Mouse (Mus musculus): ENCODE results near the gene Crlf1. TPM values are rescaled to one million over a fixed set of nuclear protein-coding genes. Genes with fewer than 3 reads are reported as not detected.

Gene Crlf1
- polyA plus RNA-seq (2016; fragmentation: Nextera tagmentation; extraction: Ambion mirVana), result 1.6 and 2.8 TPM in 2 replicates

DNA sequence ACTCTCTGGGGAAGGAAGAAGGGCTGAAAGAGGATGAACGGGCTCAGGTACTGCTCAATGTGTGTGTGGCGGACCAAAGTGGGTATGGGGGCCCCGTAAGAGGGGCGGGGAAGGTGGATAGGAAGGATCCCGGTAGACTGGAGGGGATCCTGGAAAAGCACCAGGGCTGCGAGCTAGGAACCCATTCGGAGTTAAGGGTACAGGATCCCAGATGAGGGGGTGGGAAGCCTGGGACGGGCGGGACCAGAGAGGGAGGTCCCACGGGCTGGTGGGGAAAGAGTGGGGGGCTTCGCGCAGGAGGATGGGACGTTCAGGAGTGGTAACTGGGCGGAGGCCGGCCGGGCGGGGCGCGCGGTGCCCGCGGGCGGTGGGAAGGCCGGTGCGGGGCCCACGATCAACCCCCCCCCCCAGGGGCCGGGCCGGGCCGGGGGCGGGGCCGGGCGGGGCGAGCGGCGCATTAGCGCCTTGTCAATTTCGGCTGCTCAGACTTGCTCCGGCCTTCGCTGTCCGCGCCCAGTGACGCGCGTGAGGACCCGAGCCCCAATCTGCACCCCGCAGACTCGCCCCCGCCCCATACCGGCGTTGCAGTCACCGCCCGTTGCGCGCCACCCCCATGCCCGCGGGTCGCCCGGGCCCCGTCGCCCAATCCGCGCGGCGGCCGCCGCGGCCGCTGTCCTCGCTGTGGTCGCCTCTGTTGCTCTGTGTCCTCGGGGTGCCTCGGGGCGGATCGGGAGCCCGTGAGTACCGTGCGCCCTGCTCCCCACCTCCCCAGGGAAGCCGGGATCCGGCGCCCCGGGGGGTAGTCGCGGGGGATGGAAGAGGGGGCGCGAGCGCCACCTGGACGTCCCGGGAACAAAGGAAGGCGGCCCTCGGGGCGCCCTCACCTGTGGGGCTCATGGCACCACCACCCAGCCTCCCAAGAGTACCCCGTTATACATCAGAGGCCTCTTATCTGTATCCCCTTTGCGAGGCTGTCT is at the start of gene Crlf1:
Gene Crlf1, plus strand, starts transcription at position 495 of the 977 bp plus-strand sequence.
- Histone ChIP-seq H3K36me3 (replicated peaks) (no peaks in the 10 kb centered on the region), H3K9ac (peak within 1 kb of the TSS; percentile 0; the same call in 1 of the 2 replicates), H3K4me2 (peak within 1 kb of the TSS; percentile 56), H3K4me3 (replicated peaks) (peak within 1 kb of the TSS; percentile 39), H3K27ac (no peak within 1 kb of the TSS), H3K9me3 (no peaks in the 10 kb centered on the region), H3K27me3 (peaks cover 100% of the 10 kb centered on the region), H3K4me1 (peaks cover 55% of the 10 kb centered on the region)
- WGBS, result under 1% methylated on average over 61 of the region's 93 CpGs
- ATAC-seq (ENCODE audit: low FRiP score), result 0 out of 2 replicates have a peak, but pooled peaks have one; percentile 12

DNA sequence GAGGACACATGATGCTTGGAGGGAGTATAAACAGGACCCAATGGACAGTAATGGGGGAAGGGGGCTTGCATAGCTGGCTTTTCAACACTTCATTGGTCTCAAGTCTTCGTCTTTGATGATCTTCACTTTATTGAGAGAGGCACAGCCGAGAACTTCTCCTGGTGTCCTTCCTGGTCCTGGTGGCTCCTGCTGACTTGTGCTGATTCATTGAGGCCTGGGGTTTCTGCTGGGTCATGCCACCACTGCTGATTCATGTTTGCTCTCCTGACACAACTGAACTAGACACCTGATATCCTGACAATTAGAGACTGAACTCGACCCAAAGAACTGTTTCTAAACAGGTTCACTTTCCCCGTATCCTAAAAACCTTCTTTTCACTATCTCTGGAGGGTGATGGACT is 49.6 kb upstream of the Crlf1 start:
- Histone ChIP-seq H3K9me3 (no peaks in the 10 kb centered on the region), H3K27me3 (peaks cover 9% of the 10 kb centered on the region; the same call in 1 of the 2 replicates), H3K4me3 (replicated peaks) (no peak overlapping the region), H3K36me3 (replicated peaks) (no peaks in the 10 kb centered on the region), H3K27ac (no peak overlapping the region), H3K4me2 (no peak overlapping the region), H3K9ac (no peak overlapping the region), H3K4me1 (peaks cover 14% of the 10 kb centered on the region)
- no peak for ATAC-seq (ENCODE audit: low FRiP score)
- 83% methylated on average over 4 of the region's 4 CpGs for WGBS

- H3K27ac ChIP-seq, result no peak overlapping the region
- no peak for ATAC-seq (ENCODE audit: low FRiP score)
- H3K9ac ChIP-seq, result no peak overlapping the region
- H3K4me1 ChIP-seq, result no peaks in the 10 kb centered on the region
- peaks cover 13% of the 10 kb centered on the region for H3K36me3 ChIP-seq (replicated peaks)
- H3K9me3 ChIP-seq, result no peaks in the 10 kb centered on the region
- peaks cover 8% of the 10 kb centered on the region; the same call in 1 of the 2 replicates for H3K27me3 ChIP-seq
- no peak overlapping the region for H3K4me3 ChIP-seq (replicated peaks)
- no peak overlapping the region for H3K4me2 ChIP-seq
- 70% methylated on average over 1 of the region's 1 CpGs for WGBS
These were observed 47.0 kb upstream of the Crlf1 start for GRCm38 (mm10) chr8:70445988-70446387.

- H3K9me3 ChIP-seq, result no peaks in the 10 kb centered on the region
- no peak for ATAC-seq (ENCODE audit: low FRiP score)
- H3K27ac ChIP-seq, result no peak overlapping the region
- H3K36me3 ChIP-seq (replicated peaks), result peaks cover 32% of the 10 kb centered on the region
- WGBS, result 79% methylated on average over 19 of the region's 19 CpGs
- peaks cover 11% of the 10 kb centered on the region; the same call in 1 of the 2 replicates for H3K27me3 ChIP-seq
- no peak overlapping the region for H3K9ac ChIP-seq
- H3K4me1 ChIP-seq, result no peaks in the 10 kb centered on the region
- H3K4me2 ChIP-seq, result no peak overlapping the region
- H3K4me3 ChIP-seq (replicated peaks), result no peak overlapping the region
These were observed 45.1 kb upstream of the Crlf1 start for GRCm38 (mm10) chr8:70447639-70448420.

DNA sequence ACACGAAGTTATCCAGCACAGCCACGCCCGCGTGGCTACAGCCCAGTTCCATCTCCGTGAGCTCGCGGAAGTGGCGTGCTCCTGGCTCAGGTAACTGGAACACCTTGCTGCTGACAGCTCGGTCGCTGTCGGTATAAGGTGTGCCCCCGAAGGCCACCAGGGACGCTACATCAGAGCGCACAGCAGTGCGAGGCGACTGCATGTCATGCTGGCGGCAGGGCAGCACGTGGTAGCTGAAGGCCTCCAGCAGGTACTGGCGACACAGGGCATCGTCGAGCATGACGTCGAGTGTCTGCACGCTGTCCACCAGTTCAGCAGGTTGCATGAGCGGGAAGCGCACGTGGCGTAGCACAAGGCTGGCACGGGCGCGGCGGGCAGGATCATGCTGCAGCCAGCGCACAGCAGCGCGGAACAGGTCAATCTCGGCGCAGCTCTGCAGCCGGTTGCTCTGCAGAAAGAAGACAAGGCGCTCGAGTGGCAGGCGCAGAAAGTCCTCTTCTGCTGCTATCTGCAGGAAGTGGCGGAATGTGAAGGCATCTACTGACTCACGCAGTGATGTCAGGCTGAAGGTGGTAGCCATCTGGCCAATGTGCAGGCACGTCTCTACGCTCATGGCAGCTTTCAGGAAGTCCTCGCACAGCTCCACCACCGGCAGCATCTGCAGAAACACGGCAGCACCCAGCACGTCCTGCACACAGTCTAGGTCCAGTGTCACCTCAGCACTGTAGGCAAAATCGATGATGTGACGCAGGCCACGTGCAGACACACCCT is 40.6 kb upstream of the Crlf1 start:
- WGBS, result 69% methylated on average over 52 of the region's 52 CpGs
- peaks cover 11% of the 10 kb centered on the region; the same call in 1 of the 2 replicates for H3K27me3 ChIP-seq
- H3K9ac ChIP-seq, result no peak overlapping the region
- no peaks in the 10 kb centered on the region for H3K9me3 ChIP-seq
- peaks cover 32% of the 10 kb centered on the region for H3K36me3 ChIP-seq (replicated peaks)
- no peak overlapping the region for H3K27ac ChIP-seq
- no peak overlapping the region for H3K4me3 ChIP-seq (replicated peaks)
- no peak overlapping the region for H3K4me2 ChIP-seq
- ATAC-seq (ENCODE audit: low FRiP score), result no peak
- H3K4me1 ChIP-seq, result no peaks in the 10 kb centered on the region

GRCm38 (mm10) chr8:70453852-70454251 is 39.1 kb upstream of the Crlf1 start:
- H3K27ac ChIP-seq, result no peak overlapping the region
- ATAC-seq (ENCODE audit: low FRiP score), result no peak
- 93% methylated on average over 5 of the region's 5 CpGs for WGBS
- H3K27me3 ChIP-seq, result peaks cover 11% of the 10 kb centered on the region; the same call in 1 of the 2 replicates
- no peak overlapping the region for H3K9ac ChIP-seq
- no peak overlapping the region for H3K4me2 ChIP-seq
- no peaks in the 10 kb centered on the region for H3K4me1 ChIP-seq
- peaks cover 32% of the 10 kb centered on the region for H3K36me3 ChIP-seq (replicated peaks)
- H3K9me3 ChIP-seq, result no peaks in the 10 kb centered on the region
- no peak overlapping the region for H3K4me3 ChIP-seq (replicated peaks)

- no peak for ATAC-seq (ENCODE audit: low FRiP score)
- Histone ChIP-seq H3K36me3 (replicated peaks) (peaks cover 8% of the 10 kb centered on the region), H3K27ac (no peak overlapping the region), H3K4me2 (no peak overlapping the region), H3K4me1 (no peaks in the 10 kb centered on the region), H3K9me3 (no peaks in the 10 kb centered on the region), H3K9ac (no peak overlapping the region), H3K4me3 (replicated peaks) (no peak overlapping the region), H3K27me3 (0 out of 2 replicates have a peak, but pooled peaks cover 4% of the 10 kb centered on the region)
- 100% methylated on average over 1 of the region's 1 CpGs for WGBS
These were observed 36.0 kb upstream of the Crlf1 start for GRCm38 (mm10) chr8:70456996-70457395.

GRCm38 (mm10) chr8:70457882-70458281 is 35.1 kb upstream of the Crlf1 start:
- H3K27ac ChIP-seq, result no peak overlapping the region
- H3K4me1 ChIP-seq, result no peaks in the 10 kb centered on the region
- H3K4me3 ChIP-seq (replicated peaks), result no peak overlapping the region
- H3K27me3 ChIP-seq, result no peaks in the 10 kb centered on the region
- H3K36me3 ChIP-seq (replicated peaks), result no peaks in the 10 kb centered on the region
- H3K9me3 ChIP-seq, result no peaks in the 10 kb centered on the region
- WGBS, result 89% methylated on average over 6 of the region's 6 CpGs
- H3K4me2 ChIP-seq, result no peak overlapping the region
- ATAC-seq (ENCODE audit: low FRiP score), result no peak
- H3K9ac ChIP-seq, result no peak overlapping the region

DNA sequence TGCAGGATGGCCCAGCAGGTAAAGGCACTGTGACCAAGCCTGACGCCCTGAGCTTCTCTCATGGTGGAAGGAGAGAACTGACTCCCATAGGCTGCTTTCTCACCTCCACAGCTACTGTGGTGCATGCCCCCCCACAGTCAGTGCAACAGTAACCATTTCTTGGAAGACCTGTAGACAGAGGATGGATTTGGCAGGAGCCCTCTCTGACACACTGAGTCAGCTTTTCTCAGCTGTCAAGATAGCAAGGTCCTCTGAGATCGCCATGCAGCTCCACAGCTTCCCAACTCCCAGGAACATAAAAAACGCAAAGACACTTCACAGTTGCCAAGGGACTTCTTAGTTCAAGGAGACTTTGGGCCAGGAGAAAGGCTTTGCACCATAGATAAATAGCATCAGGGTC is 34.5 kb upstream of the Crlf1 start:
- Histone ChIP-seq H3K27ac (no peak overlapping the region), H3K27me3 (no peaks in the 10 kb centered on the region), H3K4me3 (replicated peaks) (no peak overlapping the region), H3K36me3 (replicated peaks) (no peaks in the 10 kb centered on the region), H3K9me3 (no peaks in the 10 kb centered on the region), H3K4me2 (no peak overlapping the region), H3K9ac (no peak overlapping the region), H3K4me1 (0 out of 2 replicates have a peak, but pooled peaks cover 2% of the 10 kb centered on the region)
- no peak for ATAC-seq (ENCODE audit: low FRiP score)
- 83% methylated on average over 3 of the region's 3 CpGs for WGBS

DNA sequence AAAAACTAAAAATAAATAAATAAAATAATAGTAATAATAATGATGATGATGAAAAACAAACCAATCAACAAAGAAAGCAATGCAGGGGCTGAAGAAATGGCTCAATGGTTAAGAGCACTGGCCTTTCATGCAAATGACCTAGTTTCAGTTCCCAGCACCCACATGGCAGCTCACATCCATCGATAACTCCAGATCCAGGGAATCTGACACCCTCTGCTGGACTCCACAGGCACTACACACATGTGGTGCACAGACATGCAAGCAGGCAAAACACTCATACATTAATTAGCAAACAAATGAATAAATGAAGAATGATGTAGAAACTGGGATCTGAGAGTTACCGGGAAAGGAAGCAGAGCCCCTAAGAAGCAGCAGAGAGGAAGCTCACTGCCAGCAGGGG is 33.3 kb upstream of the Crlf1 start:
- Histone ChIP-seq H3K9me3 (no peaks in the 10 kb centered on the region), H3K4me1 (0 out of 2 replicates have a peak, but pooled peaks cover 5% of the 10 kb centered on the region), H3K4me3 (replicated peaks) (no peak overlapping the region), H3K9ac (no peak overlapping the region), H3K27ac (no peak overlapping the region), H3K36me3 (replicated peaks) (no peaks in the 10 kb centered on the region; the same call in 1 of the 2 replicates), H3K4me2 (no peak overlapping the region), H3K27me3 (no peaks in the 10 kb centered on the region)
- 96% methylated on average over 2 of the region's 2 CpGs for WGBS
- no peak for ATAC-seq (ENCODE audit: low FRiP score)

GRCm38 (mm10) chr8:70460199-70460598 is 32.8 kb upstream of the Crlf1 start:
- no peaks in the 10 kb centered on the region; the same call in 1 of the 2 replicates for H3K36me3 ChIP-seq (replicated peaks)
- no peak overlapping the region for H3K4me2 ChIP-seq
- no peaks in the 10 kb centered on the region for H3K27me3 ChIP-seq
- no peak overlapping the region for H3K9ac ChIP-seq
- 0 out of 2 replicates have a peak, but pooled peaks cover 5% of the 10 kb centered on the region for H3K4me1 ChIP-seq
- no peak for ATAC-seq (ENCODE audit: low FRiP score)
- 93% methylated on average over 5 of the region's 5 CpGs for WGBS
- H3K9me3 ChIP-seq, result no peaks in the 10 kb centered on the region
- no peak overlapping the region for H3K27ac ChIP-seq
- H3K4me3 ChIP-seq (replicated peaks), result no peak overlapping the region
